Mouse (Mus musculus): ENCODE results near the gene Galnt2. TPM values are rescaled to one million over a fixed set of nuclear protein-coding genes. Genes with fewer than 3 reads are reported as not detected.

Gene Galnt2
- 32.1 and 40.5 TPM in 2 replicates for polyA plus RNA-seq (2015; fragmentation: Nextera tagmentation; extraction: Ambion mirVana)

DNA sequence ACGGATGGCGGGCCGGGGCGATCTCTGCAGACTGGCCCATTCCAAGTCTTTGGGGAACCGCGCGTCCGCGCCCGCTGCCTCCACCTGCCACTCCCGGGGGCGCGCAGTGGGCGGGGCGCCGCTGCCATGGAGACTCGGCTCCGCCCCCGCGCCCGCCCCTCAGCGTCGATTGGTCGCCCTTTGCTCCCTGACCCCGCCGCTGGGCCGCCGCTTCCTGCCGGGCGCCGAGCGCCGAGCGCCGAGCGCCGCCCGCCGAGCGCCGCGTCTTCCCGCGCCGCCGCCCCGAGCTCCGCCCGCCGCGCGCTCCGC lies at the start of gene Galnt2:
Gene Galnt2 (plus strand): TSS at position 216 of the 309 bp plus-strand sequence.

Other genes with a start within 250 kb of the Galnt2 start
- gene Abcb10, start 248.3 kb upstream of the Galnt2 start, polyA plus RNA-seq (2015; fragmentation: Nextera tagmentation; extraction: Ambion mirVana) = 6.9 and 7.4 TPM in 2 replicates
- 12.2 and 13.3 TPM in 2 replicates for gene Taf5l, start 210.0 kb upstream of the Galnt2 start, polyA plus RNA-seq (2015; fragmentation: Nextera tagmentation; extraction: Ambion mirVana)
- gene Urb2, start 209.9 kb upstream of the Galnt2 start, polyA plus RNA-seq (2015; fragmentation: Nextera tagmentation; extraction: Ambion mirVana) = 1.3 and 1.6 TPM in 2 replicates
- gene Pgbd5, start 208.3 kb downstream of the Galnt2 start, polyA plus RNA-seq (2015; fragmentation: Nextera tagmentation; extraction: Ambion mirVana) = 1.6 and 1.8 TPM in 2 replicates